Mouse (Mus musculus) induced T-regulatory cell, adult 2 months (primary cell): ENCODE data around the gene Msh2.

Experiments
- DNase-seq: peaks from one replicate; pipeline ENCODE4 v3.0.0-alpha.2; 2012; ENCODE audit warnings: low read depth

Gene Msh2

GRCm38 (mm10) chr17:87700101-87700500 lies 28.0 kb downstream of the Msh2 start:
- no peak for DNase-seq

DNA sequence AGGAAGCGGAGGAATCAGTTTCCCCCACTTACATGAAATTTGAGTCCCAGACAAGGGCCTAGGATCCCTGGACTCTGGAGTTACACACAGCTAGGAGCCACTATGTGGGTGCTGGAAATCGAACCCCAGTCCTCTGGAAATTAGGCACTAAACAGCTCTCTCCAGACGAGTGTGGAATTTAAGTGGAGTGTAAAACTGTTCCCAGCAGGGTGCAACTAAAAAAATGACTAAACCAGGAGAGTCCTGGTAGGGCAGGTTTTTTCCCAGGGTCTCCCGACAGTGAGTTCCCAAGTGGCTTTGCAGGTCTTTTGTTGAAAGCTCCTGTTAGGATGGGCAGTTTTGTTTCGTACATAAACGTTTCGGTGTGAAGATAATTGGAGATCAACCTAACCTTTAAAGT lies 52.6 kb downstream of the Msh2 start:
- no peak for DNase-seq

GRCm38 (mm10) chr17:87726489-87727356 lies 54.6 kb downstream of the Msh2 start:
- DNase-seq = no peak

DNA sequence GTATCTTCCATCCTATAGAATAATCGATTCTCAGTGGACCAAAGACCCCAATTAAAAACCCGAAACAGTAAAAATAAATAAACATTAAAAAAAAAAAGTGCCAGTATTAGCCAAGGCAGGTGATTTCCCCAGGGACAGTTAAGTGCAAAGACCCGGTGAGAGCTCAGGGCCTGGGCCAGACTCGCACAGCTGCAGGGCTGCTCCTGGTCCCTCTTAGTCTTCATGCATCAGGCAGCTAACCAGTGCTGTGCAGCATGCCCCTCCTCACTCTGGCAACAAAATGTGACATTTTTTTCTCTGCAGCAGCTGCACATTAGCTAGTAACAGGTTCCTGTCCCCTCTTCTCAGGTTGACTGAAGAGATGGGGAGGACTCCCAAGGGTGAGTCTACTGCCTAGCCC lies 59.8 kb downstream of the Msh2 start:
- no peak for DNase-seq

- DNase-seq = no peak
Observed at GRCm38 (mm10) chr17:87734471-87734870, 62.3 kb downstream of the Msh2 start.

GRCm38 (mm10) chr17:87737144-87737543 lies 65.0 kb downstream of the Msh2 start:
- DNase-seq = no peak

GRCm38 (mm10) chr17:87739835-87740234 lies 67.7 kb downstream of the Msh2 start:
- peak; percentile 6 for DNase-seq

DNA sequence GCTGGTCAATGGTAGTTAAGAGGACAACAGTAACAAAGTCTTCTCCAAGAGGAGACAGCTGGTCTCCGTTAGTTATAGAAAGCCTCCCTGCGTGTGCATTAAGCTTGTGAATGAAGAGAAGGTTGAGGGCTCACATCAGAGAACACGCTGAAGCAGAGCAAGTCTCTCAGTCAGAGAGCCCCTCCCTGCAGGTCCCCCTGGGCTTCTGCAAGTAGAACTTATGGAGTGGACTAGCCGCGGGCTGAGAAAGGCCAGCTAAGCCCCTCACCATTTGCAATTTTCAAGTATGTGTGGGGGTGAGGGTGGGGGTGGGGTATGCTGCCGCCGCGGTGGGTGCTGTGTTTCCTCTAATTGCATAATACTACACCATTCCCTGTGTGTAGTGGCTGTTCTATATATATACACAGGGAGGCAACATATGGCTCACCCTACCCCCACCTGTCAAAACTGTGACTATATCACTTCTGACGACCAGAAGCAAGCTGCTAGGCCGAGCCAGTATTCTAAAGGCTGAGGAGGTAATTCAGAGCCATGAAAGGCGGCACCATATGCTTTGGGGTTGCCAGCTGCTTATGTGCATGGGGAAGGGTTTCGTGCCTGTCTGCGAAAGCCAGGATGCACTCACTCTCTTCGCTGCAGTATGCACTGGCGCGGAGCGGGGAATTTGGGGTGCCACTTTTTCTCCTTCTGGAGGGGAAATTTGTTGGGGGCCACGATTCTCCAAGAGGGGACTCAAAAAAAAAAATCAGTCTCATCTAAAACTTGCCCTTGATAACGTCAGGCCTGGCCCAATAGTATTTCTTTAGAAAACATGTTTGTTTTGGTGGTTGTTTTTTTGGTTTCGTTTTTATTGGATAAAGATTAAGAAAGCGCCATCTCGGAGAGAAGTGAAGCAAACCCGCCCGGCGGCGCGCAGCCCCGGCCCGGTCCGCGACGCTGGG lies 73.1 kb downstream of the Msh2 start:
- peak; percentile 3 for DNase-seq

GRCm38 (mm10) chr17:87745926-87746888 lies 74.1 kb downstream of the Msh2 start:
- peak; percentile 46 for DNase-seq

- no peak for DNase-seq
Observed at GRCm38 (mm10) chr17:87760315-87760714, 88.2 kb downstream of the Msh2 start.

GRCm38 (mm10) chr17:87763146-87763545 lies 91.0 kb downstream of the Msh2 start:
- no peak for DNase-seq

- DNase-seq = no peak
Observed at GRCm38 (mm10) chr17:87765031-87765430, 92.9 kb downstream of the Msh2 start.

GRCm38 (mm10) chr17:87766888-87767287 lies 94.8 kb downstream of the Msh2 start:
- DNase-seq = no peak

GRCm38 (mm10) chr17:87770766-87771165 lies 98.6 kb downstream of the Msh2 start:
- no peak for DNase-seq

GRCm38 (mm10) chr17:87773175-87773574 lies 101.0 kb downstream of the Msh2 start:
- peak; percentile 42 for DNase-seq
